Mouse (Mus musculus) layer of hippocampus, adult 11-12 months (tissue): ENCODE data around the gene Gm39566.
A peak's percentile ranks its signal among the peaks of the same experiment; 100 is the strongest.

Source experiments
- DNase-seq: peaks from one replicate; pipeline ENCODE4 v3.0.0; 2022; ENCODE audit warnings: low spot score

Gm39566 gene

GRCm38 (mm10) chr11:69834001-69834549 lies 19.0 kb upstream of the Gm39566 start:
- DNase-seq = no peak

- DNase-seq = no peak
Observed at GRCm38 (mm10) chr11:69833554-69833953, 18.5 kb upstream of the Gm39566 start.

GRCm38 (mm10) chr11:69828832-69829231 lies 13.7 kb upstream of the Gm39566 start:
- no peak for DNase-seq

- no peak for DNase-seq
Observed at GRCm38 (mm10) chr11:69823456-69823855, 8.4 kb upstream of the Gm39566 start.

GRCm38 (mm10) chr11:69822080-69822479 lies 7.0 kb upstream of the Gm39566 start, which contains the start of gene Spem1:
Gene Spem1, minus strand, starts transcription at chr11:69822180.
- DNase-seq = no peak

GRCm38 (mm10) chr11:69818871-69819270 lies 3.8 kb upstream of the Gm39566 start:
- DNase-seq = no peak

- DNase-seq = no peak
Observed at GRCm38 (mm10) chr11:69818365-69818764, 3.3 kb upstream of the Gm39566 start, which contains the start of gene Spem2. Gene Spem2, minus strand, starts transcription at chr11:69818465.

- DNase-seq = no peak
Observed at GRCm38 (mm10) chr11:69816520-69816919, 1.4 kb upstream of the Gm39566 start.

GRCm38 (mm10) chr11:69810280-69810679 lies 4.8 kb downstream of the Gm39566 start:
- DNase-seq = no peak

GRCm38 (mm10) chr11:69807641-69808040 lies 7.5 kb downstream of the Gm39566 start:
- no peak for DNase-seq

- no peak for DNase-seq
Observed at GRCm38 (mm10) chr11:69806378-69806777, 8.7 kb downstream of the Gm39566 start.

GRCm38 (mm10) chr11:69804972-69805909 lies 9.9 kb downstream of the Gm39566 start, which contains the start of gene Tmem102:
Gene Tmem102, minus strand, starts transcription at chr11:69805624.
- no peak for DNase-seq

GRCm38 (mm10) chr11:69804652-69804940 lies 10.5 kb downstream of the Gm39566 start:
- DNase-seq = no peak

- peak; percentile 60 for DNase-seq
Observed at GRCm38 (mm10) chr11:69803786-69804651, 11.1 kb downstream of the Gm39566 start.

GRCm38 (mm10) chr11:69803328-69803727 lies 11.8 kb downstream of the Gm39566 start:
- no peak for DNase-seq

GRCm38 (mm10) chr11:69802648-69803105 lies 12.4 kb downstream of the Gm39566 start:
- peak; percentile 76 for DNase-seq

GRCm38 (mm10) chr11:69801379-69801977 lies 13.6 kb downstream of the Gm39566 start, which contains the start of gene Fgf11:
Gene Fgf11, minus strand, starts transcription at chr11:69801857.
- DNase-seq = no peak

GRCm38 (mm10) chr11:69800392-69801197 lies 14.5 kb downstream of the Gm39566 start:
- DNase-seq = peak; percentile 47

GRCm38 (mm10) chr11:69800138-69800391 lies 15.0 kb downstream of the Gm39566 start:
- no peak for DNase-seq

- no peak for DNase-seq
Observed at GRCm38 (mm10) chr11:69799394-69800137, 15.5 kb downstream of the Gm39566 start.
